Mouse (Mus musculus): ENCODE measurements at regions not wholly inside any gene's neighbourhood (a gene's known extent, or its start where the extent isn't known, plus 50 kb on each side); places are given as distances from the start of the nearest gene placed in this dataset.

GRCm38 (mm10) chr9:23161346-23161745 lies 61.5 kb upstream of the Bmper start:
- DNase-seq = no peak
- no peak for TF ChIP-seq POLR2A (IDR thresholded peaks at IDR 0.05; ENCODE audit: borderline replicate concordance, insufficient read depth, low read length)
- no peak for TF ChIP-seq CTCF (IDR thresholded peaks at IDR 0.05; ENCODE audit: borderline replicate concordance, insufficient read depth, low read depth, low read length)
- Histone ChIP-seq H3K4me3 (replicated peaks; ENCODE audit: insufficient read depth, low read depth, low read length) (no peak overlapping the region), H3K27me3 (ENCODE audit: control insufficient read depth, insufficient read depth, low read length) (no peaks in the 10 kb centered on the region), H3K27ac (ENCODE audit: insufficient read depth, low read length) (no peak overlapping the region), H3K4me1 (ENCODE audit: control insufficient read depth, insufficient read depth, low read length) (no peaks in the 10 kb centered on the region)
- WGBS = 51% methylated on average over 7 of the region's 7 CpGs

- TF ChIP-seq CTCF (IDR thresholded peaks at IDR 0.05; ENCODE audit: borderline replicate concordance, insufficient read depth, low read depth, low read length) (no peak), POLR2A (IDR thresholded peaks at IDR 0.05; ENCODE audit: borderline replicate concordance, insufficient read depth, low read length) (no peak)
- Histone ChIP-seq H3K27ac (ENCODE audit: insufficient read depth, low read length) (no peak overlapping the region), H3K4me1 (ENCODE audit: control insufficient read depth, insufficient read depth, low read length) (no peaks in the 10 kb centered on the region), H3K27me3 (ENCODE audit: control insufficient read depth, insufficient read depth, low read length) (no peaks in the 10 kb centered on the region), H3K4me3 (replicated peaks; ENCODE audit: insufficient read depth, low read depth, low read length) (no peak overlapping the region)
- no peak for DNase-seq
- 71% methylated on average over 2 of the region's 2 CpGs for WGBS
Observed at GRCm38 (mm10) chr9:23167056-23167591, 55.8 kb upstream of the Bmper start.

- Histone ChIP-seq H3K4me1 (ENCODE audit: control insufficient read depth, insufficient read depth, low read length) (no peaks in the 10 kb centered on the region), H3K4me3 (replicated peaks; ENCODE audit: insufficient read depth, low read depth, low read length) (no peak overlapping the region), H3K27me3 (ENCODE audit: control insufficient read depth, insufficient read depth, low read length) (no peaks in the 10 kb centered on the region), H3K27ac (ENCODE audit: insufficient read depth, low read length) (no peak overlapping the region)
- TF ChIP-seq POLR2A (IDR thresholded peaks at IDR 0.05; ENCODE audit: borderline replicate concordance, insufficient read depth, low read length) (no peak), CTCF (IDR thresholded peaks at IDR 0.05; ENCODE audit: borderline replicate concordance, insufficient read depth, low read depth, low read length) (no peak)
- WGBS = 49% methylated on average over 4 of the region's 4 CpGs
- no peak for DNase-seq
Observed at GRCm38 (mm10) chr9:23167716-23168115, 55.2 kb upstream of the Bmper start.

- no peak for DNase-seq
- no peak for TF ChIP-seq CTCF (IDR thresholded peaks at IDR 0.05; ENCODE audit: borderline replicate concordance, insufficient read depth, low read depth, low read length)
- no peak for TF ChIP-seq POLR2A (IDR thresholded peaks at IDR 0.05; ENCODE audit: borderline replicate concordance, insufficient read depth, low read length)
- WGBS = 18% methylated on average over 4 of the region's 4 CpGs
- Histone ChIP-seq H3K27me3 (ENCODE audit: control insufficient read depth, insufficient read depth, low read length) (no peaks in the 10 kb centered on the region), H3K27ac (ENCODE audit: insufficient read depth, low read length) (no peak overlapping the region), H3K4me3 (replicated peaks; ENCODE audit: insufficient read depth, low read depth, low read length) (no peak overlapping the region), H3K4me1 (ENCODE audit: control insufficient read depth, insufficient read depth, low read length) (no peaks in the 10 kb centered on the region)
Observed at GRCm38 (mm10) chr9:23168149-23168548, 54.7 kb upstream of the Bmper start.

GRCm38 (mm10) chr9:23171361-23171760 lies 51.5 kb upstream of the Bmper start:
- TF ChIP-seq CTCF (IDR thresholded peaks at IDR 0.05; ENCODE audit: borderline replicate concordance, insufficient read depth, low read depth, low read length) (no peak), POLR2A (IDR thresholded peaks at IDR 0.05; ENCODE audit: borderline replicate concordance, insufficient read depth, low read length) (no peak)
- 86% methylated on average over 1 of the region's 1 CpGs for WGBS
- DNase-seq = no peak

More at GRCm38 (mm10) chr9:23171361-23171760, 51.5 kb upstream of the Bmper start:
- Histone ChIP-seq H3K27ac (ENCODE audit: insufficient read depth, low read length) (no peak overlapping the region), H3K4me1 (ENCODE audit: control insufficient read depth, insufficient read depth, low read length) (no peaks in the 10 kb centered on the region), H3K27me3 (ENCODE audit: control insufficient read depth, insufficient read depth, low read length) (no peaks in the 10 kb centered on the region), H3K4me3 (replicated peaks; ENCODE audit: insufficient read depth, low read depth, low read length) (no peak overlapping the region)
